Mouse (Mus musculus): ENCODE data around the gene Gm960. TPM values are rescaled to one million over a fixed set of nuclear protein-coding genes. Genes with fewer than 3 reads are reported as not detected.

The Gm960 gene
- not detected for polyA plus RNA-seq (2017; shearing (Covaris generic))

DNA sequence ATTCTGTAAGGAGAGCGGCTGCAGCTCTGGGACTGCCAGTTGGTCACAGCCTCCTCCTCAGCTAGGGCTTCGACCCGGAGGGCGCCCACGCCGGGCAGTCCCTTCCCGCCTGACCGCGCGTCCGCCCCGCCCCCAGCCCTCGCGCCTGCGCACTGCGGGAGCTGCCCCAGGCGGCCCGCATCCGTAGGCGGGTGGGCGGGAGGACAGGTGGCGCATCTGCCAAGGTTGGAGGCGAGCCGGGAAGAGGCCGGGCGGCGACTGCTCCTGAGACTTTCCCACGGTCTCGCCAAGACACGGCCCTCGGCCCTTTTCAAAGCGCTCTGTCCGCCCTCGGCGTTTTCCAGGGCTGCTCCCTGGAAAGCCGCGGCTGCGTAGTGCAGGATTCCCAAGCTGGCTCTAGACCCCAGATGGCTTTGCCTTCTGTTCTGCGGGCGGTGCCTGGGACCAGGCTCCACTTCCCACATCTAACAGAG, at the start of gene Gm960:
TSS of gene Gm960 (minus strand) at position 464 of the 473 bp plus-strand sequence.

DNA sequence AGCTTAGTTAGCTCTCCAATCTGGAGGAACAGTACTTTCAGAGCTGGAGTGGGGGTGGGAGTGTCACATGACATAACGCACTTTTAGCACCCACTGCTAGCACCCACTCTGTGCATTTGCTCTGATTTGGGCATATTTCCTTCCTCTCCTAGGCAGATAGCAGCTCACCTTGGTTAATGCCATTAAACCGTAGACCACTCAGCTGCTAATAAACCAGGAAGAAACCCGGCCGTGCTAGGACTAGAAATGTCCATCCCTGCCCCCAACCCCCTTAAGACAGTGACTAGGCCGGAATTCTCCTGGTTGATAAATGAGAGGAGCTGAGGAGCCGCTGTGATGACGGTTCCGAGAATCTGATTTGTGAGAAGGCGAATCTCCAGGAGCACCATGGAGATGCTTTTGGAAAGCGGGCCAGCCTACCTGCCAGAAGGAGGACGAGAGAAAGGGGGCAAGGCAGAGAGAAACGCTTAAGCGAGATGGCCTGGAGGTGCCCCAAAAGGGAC, 12.7 kb upstream of the Gm960 start, which contains the start of gene Sptbn2:
TSS of gene Sptbn2 (plus strand) at position 70 of the 503 bp plus-strand sequence.

DNA sequence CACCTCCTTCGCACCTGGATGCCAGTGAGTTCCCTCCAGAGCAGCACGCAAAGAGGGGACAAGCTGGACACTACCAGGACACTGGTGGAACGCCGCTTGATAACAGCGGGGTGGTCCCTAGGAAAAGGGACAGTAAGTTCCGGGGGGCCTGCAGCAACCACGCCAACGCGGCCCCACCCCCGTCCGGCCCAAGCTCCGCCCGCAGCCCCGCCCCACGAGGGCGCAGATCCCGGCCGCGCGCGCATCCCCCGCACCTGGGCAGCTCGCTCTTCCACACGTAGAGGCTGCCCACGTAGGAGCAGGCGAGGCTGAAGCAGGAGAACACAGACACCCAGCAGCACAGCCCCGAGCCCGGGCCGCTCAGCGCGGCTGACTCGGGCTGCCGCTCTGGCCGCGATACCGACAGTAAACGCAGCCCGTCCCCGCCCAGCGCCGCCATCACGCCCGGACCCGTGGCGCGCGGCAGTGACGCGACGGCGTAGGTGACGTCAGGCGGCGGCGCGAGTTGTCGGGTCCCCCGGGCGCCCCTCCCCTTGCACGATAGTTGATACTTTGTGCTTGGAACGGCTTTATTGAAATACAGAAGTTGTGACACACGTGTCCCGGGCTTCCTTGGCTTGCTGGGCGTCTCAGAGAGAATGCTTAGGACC, 73.2 kb downstream of the Gm960 start, which contains the start of gene Rce1:
TSS of gene Rce1 (minus strand) at position 463 of the 650 bp plus-strand sequence.

DNA sequence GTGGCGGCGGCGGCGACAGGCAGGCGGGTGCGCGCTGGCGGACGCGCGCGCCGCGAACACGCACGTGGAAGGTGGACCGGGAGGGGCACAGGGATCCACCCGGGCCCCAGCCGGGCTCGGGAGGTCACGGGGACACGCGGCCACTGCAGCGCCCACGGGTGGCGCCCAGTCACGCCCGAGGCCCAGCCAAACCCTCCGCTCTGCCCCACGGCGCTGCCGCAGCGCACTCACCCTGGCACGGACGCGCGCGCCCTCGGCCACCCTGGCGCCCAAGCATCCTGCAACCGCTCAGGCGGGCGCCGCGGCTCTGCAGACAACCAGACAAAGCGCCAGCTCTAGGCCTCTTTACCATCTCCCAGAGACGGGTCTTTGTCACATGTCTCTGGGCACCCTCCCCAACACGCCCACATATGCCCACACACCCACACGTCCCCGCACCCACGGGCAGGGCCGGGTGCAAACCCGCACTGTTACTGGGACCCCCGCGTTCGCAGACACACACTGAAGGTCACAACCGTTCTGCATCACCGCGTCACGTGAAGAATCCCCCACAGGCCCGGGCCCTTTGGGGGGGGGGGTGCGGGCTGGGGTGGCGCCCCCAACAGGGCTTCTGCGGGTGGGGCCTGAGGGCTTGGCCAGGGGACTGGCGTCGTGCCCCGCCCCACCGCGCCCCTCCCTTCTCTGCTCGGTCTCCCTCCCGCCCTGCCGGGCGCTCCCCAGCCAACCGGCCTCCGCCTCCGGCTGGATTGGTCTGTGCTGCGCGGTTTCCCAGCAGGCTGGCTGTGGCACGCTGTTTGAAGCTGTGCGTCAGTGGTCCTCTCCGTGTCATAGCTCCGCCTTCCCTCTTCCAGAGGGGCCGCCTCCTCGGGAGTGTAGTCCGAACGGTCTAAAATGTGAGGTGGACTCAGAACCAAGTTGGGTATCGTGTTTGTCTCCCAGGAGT, 83.0 kb downstream of the Gm960 start, which contains the start of gene Lrfn4:
TSS of gene Lrfn4 (minus strand) at position 517 of the 943 bp plus-strand sequence.

Other genes with a start within 250 kb of the Gm960 start
- gene Syt12, start 221.2 kb downstream of the Gm960 start, polyA plus RNA-seq (2017; shearing (Covaris generic)) = not detected
- gene 2010003K11Rik, start 200.1 kb downstream of the Gm960 start, polyA plus RNA-seq (2017; shearing (Covaris generic)) = not detected
- 4.6 TPM for gene Pcx, start 188.2 kb downstream of the Gm960 start, polyA plus RNA-seq (2017; shearing (Covaris generic))
- 0.12 TPM for gene Lrfn4, start 83.0 kb downstream of the Gm960 start, polyA plus RNA-seq (2017; shearing (Covaris generic))
- gene Rce1, start 73.0 kb downstream of the Gm960 start, polyA plus RNA-seq (2017; shearing (Covaris generic)) = 51.1 TPM
- gene Sptbn2, start 12.5 kb upstream of the Gm960 start, polyA plus RNA-seq (2017; shearing (Covaris generic)) = 0.55 TPM
- 52.1 TPM for gene Rbm4b, start 57.8 kb upstream of the Gm960 start, polyA plus RNA-seq (2017; shearing (Covaris generic))
- gene Rbm4, start 95.2 kb upstream of the Gm960 start, polyA plus RNA-seq (2017; shearing (Covaris generic)) = 58.4 TPM
- 28.0 TPM for gene Gm21992, start 112.9 kb upstream of the Gm960 start, polyA plus RNA-seq (2017; shearing (Covaris generic))
- 67.0 TPM for gene Rbm14, start 113.0 kb upstream of the Gm960 start, polyA plus RNA-seq (2017; shearing (Covaris generic))
- gene Ccs, start 140.7 kb upstream of the Gm960 start, polyA plus RNA-seq (2017; shearing (Covaris generic)) = 165 TPM
- gene Ccdc87, start 140.7 kb upstream of the Gm960 start, polyA plus RNA-seq (2017; shearing (Covaris generic)) = 0.09 TPM
- 4.7 TPM for gene Ctsf, start 156.5 kb upstream of the Gm960 start, polyA plus RNA-seq (2017; shearing (Covaris generic))
- 0.12 TPM for gene Actn3, start 179.2 kb upstream of the Gm960 start, polyA plus RNA-seq (2017; shearing (Covaris generic))
- 5.9 TPM for gene Zdhhc24, start 180.0 kb upstream of the Gm960 start, polyA plus RNA-seq (2017; shearing (Covaris generic))
- 0.76 TPM for gene Bbs1, start 208.0 kb upstream of the Gm960 start, polyA plus RNA-seq (2017; shearing (Covaris generic))
- 136 TPM for gene Dpp3, start 229.6 kb upstream of the Gm960 start, polyA plus RNA-seq (2017; shearing (Covaris generic))
- gene Peli3, start 244.5 kb upstream of the Gm960 start, polyA plus RNA-seq (2017; shearing (Covaris generic)) = 0.53 TPM

All from CD4-positive, CD25-positive, alpha-beta regulatory T cell, adult 9 weeks (primary cell).